7 mouse cellular contexts compared by ENCODE assay signal in genomic region chr4:129059922-129060321, GRCm38 (mm10). TPM values are rescaled to one million over a fixed set of nuclear protein-coding genes. Genes with fewer than 3 reads are reported as not detected.
A peak's percentile ranks its signal among the peaks of the same experiment; 100 is the strongest.
DNase-seq lines count a peak whose midpoint lies in the region; ATAC-seq lines count a peak whose summit lies in the region.

No protein-coding gene starts in this region.

- ATAC-seq in forebrain, embryonic 12.5 days (ENCODE audit: low FRiP score): no peak
- ATAC-seq in liver, embryonic 12.5 days: no peak
- no peak for ATAC-seq in stomach, embryonic 14.5 days (ENCODE audit: insufficient number of reproducible peaks, insufficient read depth, low FRiP score, low read depth)

- no peak overlapping the region for H3K27ac ChIP-seq in forebrain, embryonic 12.5 days
- H3K27ac ChIP-seq in liver, embryonic 12.5 days: no peak overlapping the region
- H3K27ac ChIP-seq in stomach, embryonic 14.5 days (ENCODE audit: low read length): no peak overlapping the region

- H3K27me3 ChIP-seq in forebrain, embryonic 12.5 days: no peaks in the 10 kb centered on the region
- H3K27me3 ChIP-seq in liver, embryonic 12.5 days (replicated peaks): no peaks in the 10 kb centered on the region
- H3K27me3 ChIP-seq in stomach, embryonic 14.5 days (ENCODE audit: control insufficient read depth, insufficient read depth, low read length): no peaks in the 10 kb centered on the region

- H3K4me1 ChIP-seq in forebrain, embryonic 12.5 days: peaks cover 23% of the 10 kb centered on the region
- peaks cover 51% of the 10 kb centered on the region for H3K4me1 ChIP-seq in liver, embryonic 12.5 days
- peaks cover 14% of the 10 kb centered on the region for H3K4me1 ChIP-seq in stomach, embryonic 14.5 days (ENCODE audit: control insufficient read depth, insufficient read depth, low read length)

- 62% methylated on average over 4 of the region's 4 CpGs for WGBS in forebrain, embryonic 12.5 days
- WGBS in liver, embryonic 12.5 days (ENCODE audit: insufficient replicate concordance): 28% methylated on average over 4 of the region's 4 CpGs
- 21% methylated on average over 4 of the region's 4 CpGs for WGBS in stomach, embryonic 14.5 days

- H3K9me3 ChIP-seq in forebrain, embryonic 12.5 days: no peaks in the 10 kb centered on the region
- no peaks in the 10 kb centered on the region for H3K9me3 ChIP-seq in liver, embryonic 12.5 days (replicated peaks)
- no peaks in the 10 kb centered on the region for H3K9me3 ChIP-seq in stomach, embryonic 14.5 days (ENCODE audit: control insufficient read depth, low read depth, low read length)

- H3K9ac ChIP-seq in forebrain, embryonic 12.5 days: peak overlapping the region; percentile 93
- peak overlapping the region; percentile 93 for H3K9ac ChIP-seq in liver, embryonic 12.5 days
- no peak overlapping the region for H3K9ac ChIP-seq in stomach, embryonic 14.5 days (replicated peaks; ENCODE audit: low read depth, low read length)

- intact Hi-C loops in left cerebral cortex, postnatal 36 days (cut with DNase I): no loop called here

- H3K36me3 ChIP-seq in forebrain, embryonic 12.5 days (replicated peaks): no peaks in the 10 kb centered on the region
- no peaks in the 10 kb centered on the region for H3K36me3 ChIP-seq in liver, embryonic 12.5 days
- H3K36me3 ChIP-seq in stomach, embryonic 14.5 days (ENCODE audit: control insufficient read depth, insufficient read depth, low read length): no peaks in the 10 kb centered on the region

- peak overlapping the region; percentile 99 for H3K4me2 ChIP-seq in forebrain, embryonic 12.5 days
- H3K4me2 ChIP-seq in liver, embryonic 12.5 days: peak overlapping the region; percentile 100
- peak overlapping the region; percentile 100 for H3K4me2 ChIP-seq in stomach, embryonic 14.5 days (replicated peaks; ENCODE audit: low read depth, low read length)

- DNase-seq in spleen, postnatal 36 days (ENCODE audit: low spot score in 2 of 2): peak; percentile 45 to 57
- DNase-seq in spleen, postnatal 10 days (ENCODE audit: low spot score in 2 of 2): no peak
- no peak for DNase-seq in cerebellum, adult 9-10 months
- DNase-seq in left cerebral cortex, postnatal 36 days (ENCODE audit: low spot score in 2 of 2): no peak

- peak overlapping the region; percentile 73 for H3K4me3 ChIP-seq in forebrain, embryonic 12.5 days (replicated peaks)
- H3K4me3 ChIP-seq in liver, embryonic 12.5 days: peak overlapping the region; percentile 93
- H3K4me3 ChIP-seq in stomach, embryonic 14.5 days (ENCODE audit: low read depth, low read length): peak overlapping the region; percentile 74; the same call in 1 of the 2 replicates

RNA-seq across cellular contexts. Expression of gene Rnf19b, which starts 1.9 kb away (rescaled TPM):
- 14.3 and 15.6 TPM in 2 replicates for polyA plus RNA-seq in forebrain, embryonic 12.5 days (2016; fragmentation: Nextera tagmentation; extraction: Ambion mirVana)
- polyA plus RNA-seq in liver, embryonic 12.5 days (2016; fragmentation: Nextera tagmentation; extraction: Ambion mirVana): 7.1 TPM in 2 replicates
- polyA plus RNA-seq in stomach, embryonic 14.5 days (2014; fragmentation: Nextera tagmentation; extraction: Ambion mirVana): 6.9 and 7.2 TPM in 2 replicates
- total RNA-seq in left cerebral cortex, postnatal 36 days (2021): 10 to 100 TPM; 48.7 to 58.2 TPM

RNA-seq across cellular contexts. Expression of gene Tmem54, which starts 45.4 kb away (rescaled TPM):
- 0.54 and 1.9 TPM in 2 replicates for polyA plus RNA-seq in forebrain, embryonic 12.5 days (2016; fragmentation: Nextera tagmentation; extraction: Ambion mirVana)
- polyA plus RNA-seq in liver, embryonic 12.5 days (2016; fragmentation: Nextera tagmentation; extraction: Ambion mirVana): 1.9 and 2.0 TPM in 2 replicates
- polyA plus RNA-seq in stomach, embryonic 14.5 days (2014; fragmentation: Nextera tagmentation; extraction: Ambion mirVana): 20.9 and 22.6 TPM in 2 replicates
- not detected for total RNA-seq in left cerebral cortex, postnatal 36 days (2021)

Comparison
In these comparisons a context has a peak if more than half of its experiments do, and no peak if none do; other contexts are left out.
1. DNase-seq: peak in spleen, postnatal 36 days (2 of 2); none in spleen, postnatal 10 days (0 of 2), cerebellum, adult 9-10 months (single experiment) and left cerebral cortex, postnatal 36 days (0 of 2).
2. Peak in every context shown above with its lines, with median percentiles within 50 percentile points of each other: H3K4me2 ChIP-seq and H3K4me3 ChIP-seq.